Mouse (Mus musculus) kidney, adult 2 months (tissue): ENCODE measurements around the gene Vps51.

ENCODE experiments used
- CTCF ChIP-seq: fragments of 200-500 bp; conservative IDR thresholded peaks from 2 replicates; pipeline ENCODE4 v1.5.1; 2011; ENCODE audit warnings: low read depth, mild to moderate bottlenecking, control low read depth, low read length, moderate library complexity, mixed read lengths; ENCODE audit not compliant: insufficient read depth, insufficient read length
- POLR2A ChIP-seq: fragments of 200-500 bp; IDR thresholded peaks from one replicate; pipeline ENCODE4 v1.6.1; 2011; ENCODE audit warnings: low read depth, low read length, control low read depth

DNA sequence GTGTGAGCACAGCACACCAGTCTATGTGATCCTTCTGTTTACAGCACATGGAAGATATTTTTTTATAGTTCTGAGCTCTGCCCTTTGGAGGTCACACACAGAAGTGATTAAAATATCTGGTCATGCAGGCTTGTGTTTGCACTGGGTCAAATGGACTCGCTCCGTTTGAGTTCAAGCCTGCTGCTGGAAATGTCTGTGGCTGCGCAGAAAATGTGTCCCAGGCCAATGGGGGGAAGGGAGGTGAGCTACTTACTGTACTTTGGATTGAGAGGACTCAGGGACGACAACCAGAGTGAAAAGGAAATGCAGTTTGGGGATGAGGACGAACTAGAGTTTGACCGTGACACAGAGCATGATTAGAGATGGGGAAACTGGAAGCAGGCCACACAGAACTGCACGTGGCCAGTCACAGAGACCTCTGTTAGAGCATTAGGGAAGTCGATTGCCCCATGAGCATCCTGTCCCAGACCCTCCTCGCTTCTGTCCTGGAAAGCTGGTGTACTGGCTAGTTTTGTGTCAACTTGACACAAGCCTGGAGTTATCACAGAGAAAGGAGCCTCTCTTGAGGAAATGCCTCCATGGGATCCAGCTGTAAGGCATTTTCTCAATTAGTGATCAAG lies 41.0 kb downstream of the Vps51 start:
- no peak for TF ChIP-seq POLR2A
- TF ChIP-seq CTCF = no peak
